Mouse (Mus musculus) megakaryocyte, embryonic 14.5 days (primary cell): ENCODE data around the gene Bak1. TPM values are rescaled to one million over a fixed set of nuclear protein-coding genes. Genes with fewer than 3 reads are reported as not detected.

ENCODE experiments used
- H3K27me3 ChIP-seq: replicated peaks from 2 replicates; pipeline ENCODE3; 2012; ENCODE audit warnings: inconsistent platforms
- H3K36me3 ChIP-seq: replicated peaks from 2 replicates; pipeline ENCODE3; 2012; ENCODE audit warnings: low read length, inconsistent platforms, mixed read lengths
- H3K4me1 ChIP-seq: 2 replicates; pipeline ENCODE4 v1.6.1; 2012; ENCODE audit warnings: inconsistent platforms
- H3K4me3 ChIP-seq: replicated peaks from 2 replicates; pipeline ENCODE3; 2012; ENCODE audit warnings: moderate library complexity, mild to moderate bottlenecking, inconsistent platforms
- H3K9me3 ChIP-seq: 2 replicates; pipeline ENCODE4 v1.6.1; 2012; ENCODE audit warnings: inconsistent platforms
- FLI1 ChIP-seq: IDR thresholded peaks from 2 replicates; pipeline ENCODE4 v1.6.1; 2012; ENCODE audit warnings: low read length, inconsistent platforms, mixed read lengths
- GATA1 ChIP-seq: IDR thresholded peaks from 3 replicates; pipeline ENCODE4 v1.6.1; 2012; ENCODE audit warnings: mixed read lengths, low read length, inconsistent platforms, borderline replicate concordance
- polyA plus RNA-seq: library from polyadenylated mRNA; stranded (reverse); fragments of >175 nt; gene quantifications from 2 replicates; pipeline ENCODE4 v1.2.3, GENCODE M21; 2012; ENCODE audit warnings: low replicate concordance; ENCODE audit not compliant: insufficient read depth

The Bak1 gene
- polyA plus RNA-seq, 1 experiment, result 277 TPM

GRCm38 (mm10) chr17:27070913-27071312 lies 42.1 kb upstream of the Bak1 start:
- TF ChIP-seq GATA1 (no peak), FLI1 (no peak)
- H3K27me3 ChIP-seq, result peaks cover 71% of the 10 kb centered on the region
- H3K4me1 ChIP-seq, result peaks cover 13% of the 10 kb centered on the region; the same call in 1 of the 2 replicates
- H3K4me3 ChIP-seq, result no peak overlapping the region
- no peaks in the 10 kb centered on the region for H3K9me3 ChIP-seq
- no peaks in the 10 kb centered on the region for H3K36me3 ChIP-seq

GRCm38 (mm10) chr17:27069071-27069470 lies 40.3 kb upstream of the Bak1 start:
- H3K36me3 ChIP-seq, result no peaks in the 10 kb centered on the region
- no peaks in the 10 kb centered on the region for H3K9me3 ChIP-seq
- H3K4me1 ChIP-seq, result peaks cover 4% of the 10 kb centered on the region; the same call in 1 of the 2 replicates
- no peak for TF ChIP-seq FLI1
- TF ChIP-seq GATA1, result no peak
- H3K4me3 ChIP-seq, result no peak overlapping the region
- H3K27me3 ChIP-seq, result peaks cover 70% of the 10 kb centered on the region

GRCm38 (mm10) chr17:27066065-27066464 lies 37.3 kb upstream of the Bak1 start:
- Histone ChIP-seq H3K36me3 (no peaks in the 10 kb centered on the region), H3K27me3 (peaks cover 68% of the 10 kb centered on the region), H3K4me3 (no peak overlapping the region), H3K9me3 (peaks cover 3% of the 10 kb centered on the region; the same call in 1 of the 2 replicates), H3K4me1 (no peaks in the 10 kb centered on the region)
- TF ChIP-seq GATA1 (no peak), FLI1 (no peak)

- H3K9me3 ChIP-seq, result peaks cover 3% of the 10 kb centered on the region; the same call in 1 of the 2 replicates
- H3K36me3 ChIP-seq, result no peaks in the 10 kb centered on the region
- H3K4me3 ChIP-seq, result no peak overlapping the region
- no peaks in the 10 kb centered on the region for H3K4me1 ChIP-seq
- TF ChIP-seq GATA1 (no peak), FLI1 (no peak)
- peaks cover 69% of the 10 kb centered on the region for H3K27me3 ChIP-seq
Measured at GRCm38 (mm10) chr17:27064195-27064594, 35.4 kb upstream of the Bak1 start.

- no peak overlapping the region for H3K4me3 ChIP-seq
- H3K27me3 ChIP-seq, result peaks cover 73% of the 10 kb centered on the region
- H3K36me3 ChIP-seq, result no peaks in the 10 kb centered on the region
- H3K9me3 ChIP-seq, result peaks cover 3% of the 10 kb centered on the region; the same call in 1 of the 2 replicates
- TF ChIP-seq FLI1 (no peak), GATA1 (no peak)
- H3K4me1 ChIP-seq, result no peaks in the 10 kb centered on the region
Measured at GRCm38 (mm10) chr17:27063717-27064116, 34.9 kb upstream of the Bak1 start.

GRCm38 (mm10) chr17:27062684-27063083 lies 33.9 kb upstream of the Bak1 start:
- no peak for TF ChIP-seq FLI1
- no peak for TF ChIP-seq GATA1
- Histone ChIP-seq H3K36me3 (no peaks in the 10 kb centered on the region), H3K9me3 (peaks cover 3% of the 10 kb centered on the region; the same call in 1 of the 2 replicates), H3K4me1 (peaks cover 1% of the 10 kb centered on the region), H3K27me3 (peaks cover 83% of the 10 kb centered on the region), H3K4me3 (no peak overlapping the region)

- TF ChIP-seq GATA1 (no peak), FLI1 (no peak)
- H3K4me3 ChIP-seq, result no peak overlapping the region
- H3K27me3 ChIP-seq, result peaks cover 87% of the 10 kb centered on the region
- peaks cover 3% of the 10 kb centered on the region; the same call in 1 of the 2 replicates for H3K9me3 ChIP-seq
- peaks cover 11% of the 10 kb centered on the region for H3K4me1 ChIP-seq
- H3K36me3 ChIP-seq, result no peaks in the 10 kb centered on the region
Measured at GRCm38 (mm10) chr17:27061727-27062126, 32.9 kb upstream of the Bak1 start.

GRCm38 (mm10) chr17:27060698-27061097 lies 31.9 kb upstream of the Bak1 start:
- no peak for TF ChIP-seq FLI1
- no peak for TF ChIP-seq GATA1
- H3K9me3 ChIP-seq, result peaks cover 3% of the 10 kb centered on the region; the same call in 1 of the 2 replicates
- no peaks in the 10 kb centered on the region for H3K36me3 ChIP-seq
- peaks cover 21% of the 10 kb centered on the region for H3K4me1 ChIP-seq
- H3K27me3 ChIP-seq, result peaks cover 84% of the 10 kb centered on the region
- no peak overlapping the region for H3K4me3 ChIP-seq

- Histone ChIP-seq H3K9me3 (peaks cover 3% of the 10 kb centered on the region; the same call in 1 of the 2 replicates), H3K4me3 (peak overlapping the region; percentile 90), H3K36me3 (no peaks in the 10 kb centered on the region), H3K27me3 (peaks cover 63% of the 10 kb centered on the region), H3K4me1 (peaks cover 21% of the 10 kb centered on the region)
- no peak for TF ChIP-seq FLI1
- no peak for TF ChIP-seq GATA1
Measured at GRCm38 (mm10) chr17:27057517-27058055, 28.8 kb upstream of the Bak1 start.

GRCm38 (mm10) chr17:27056812-27057516 lies 28.2 kb upstream of the Bak1 start, which contains the start of gene Itpr3:
Gene Itpr3, plus strand, starts transcription at chr17:27057304.
- peaks cover 24% of the 10 kb centered on the region for H3K4me1 ChIP-seq
- peak within 1 kb of the TSS; percentile 90 for H3K4me3 ChIP-seq
- peaks cover under 1% of the 10 kb centered on the region; the same call in 1 of the 2 replicates for H3K9me3 ChIP-seq
- peaks cover 59% of the 10 kb centered on the region for H3K27me3 ChIP-seq
- no peak for TF ChIP-seq GATA1
- no peak for TF ChIP-seq FLI1
- H3K36me3 ChIP-seq, result no peaks in the 10 kb centered on the region
